Mouse (Mus musculus) cortical plate, adult 2 months (tissue): ENCODE measurements around the gene Hoxa13.

Experiments used
- CTCF ChIP-seq: fragments of 200-500 bp; IDR thresholded peaks from 2 replicates; pipeline ENCODE4 v1.5.1; 2011; ENCODE audit warnings: mild to moderate bottlenecking, control low read depth, low read length; ENCODE audit not compliant: insufficient read depth; ENCODE audit errors: extremely low read depth
- POLR2A ChIP-seq: fragments of 200-500 bp; IDR thresholded peaks from 2 replicates; pipeline ENCODE4 v1.6.1; 2011; ENCODE audit warnings: mild to moderate bottlenecking, low read length, control low read depth; ENCODE audit not compliant: insufficient read depth; ENCODE audit errors: extremely low read depth

GRCm38 (mm10) chr6:52242801-52243332, 17.8 kb downstream of the Hoxa13 start:
- no peak for TF ChIP-seq CTCF
- no peak for TF ChIP-seq POLR2A
